Mouse (Mus musculus) testis, adult 2 months (tissue): Measurements from ENCODE around the gene Aff3.

Experiments used
- CTCF ChIP-seq: fragments of 200-500 bp; IDR thresholded peaks from 2 replicates; pipeline ENCODE4 v1.5.1; 2012; ENCODE audit warnings: low read depth, mild to moderate bottlenecking, inconsistent platforms, low read length, moderate library complexity; ENCODE audit not compliant: control insufficient read depth, insufficient read depth, insufficient replicate concordance
- POLR2A ChIP-seq: fragments of 200-500 bp; IDR thresholded peaks from 2 replicates; pipeline ENCODE4 v1.6.1; 2012; ENCODE audit warnings: low read depth, mild to moderate bottlenecking, inconsistent platforms, low read length, moderate library complexity; ENCODE audit not compliant: control insufficient read depth

DNA sequence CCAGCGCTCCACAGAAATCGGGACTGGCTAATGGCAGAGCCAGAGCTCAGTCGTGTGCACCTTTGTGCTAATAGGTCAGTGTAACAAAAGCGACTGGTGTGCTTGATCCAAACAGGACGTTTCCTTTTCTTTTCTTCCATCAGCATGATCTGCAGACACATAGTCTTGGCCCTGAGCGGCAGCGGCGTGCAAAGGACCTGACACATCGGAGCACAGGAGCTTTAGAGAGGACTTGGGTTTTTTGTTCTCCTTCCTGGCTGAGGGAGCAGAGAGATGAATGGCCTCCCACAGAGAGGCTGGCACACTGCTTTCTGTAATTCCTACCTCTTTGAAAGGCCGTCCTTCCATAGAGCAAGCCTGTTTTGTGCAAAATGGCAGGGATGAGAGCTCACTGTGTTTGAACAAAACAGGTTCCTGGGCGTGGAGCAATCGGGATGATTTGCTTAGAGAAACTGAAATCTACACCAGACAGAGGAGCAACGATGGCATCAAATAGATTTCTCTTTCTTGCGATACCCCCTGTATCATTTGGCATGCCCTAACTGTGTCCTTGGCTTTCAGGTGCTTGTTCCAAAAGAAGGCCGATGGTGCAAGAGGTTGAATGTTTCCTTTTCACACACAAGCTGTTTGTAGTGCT is 466.2 kb downstream of the Aff3 start:
- no peak for TF ChIP-seq POLR2A
- no peak for TF ChIP-seq CTCF
